ENCODE assay signal across 8 mouse cellular contexts in genomic region chr10:40256716-40257115, GRCm38 (mm10). TPM values are rescaled to one million over a fixed set of nuclear protein-coding genes. Genes with fewer than 3 reads are reported as not detected.
DNase-seq lines count a peak whose midpoint lies in the region; ATAC-seq and TF ChIP-seq lines count a peak whose summit lies in the region.

No protein-coding gene starts in this region.

- peaks cover 0 to 8% of the 10 kb centered on the region in 2 experiments; a peak in 2 of 4 replicates for H3K36me3 ChIP-seq in MEL (ENCODE audit: control insufficient read depth in 1 of 2, insufficient read depth in 2 of 2, low read length in 2 of 2)
- peaks cover 7% of the 10 kb centered on the region for H3K36me3 ChIP-seq in forebrain, embryonic 11.5 days (ENCODE audit: control insufficient read depth, insufficient read depth, low read length)

- H3K9ac ChIP-seq in MEL (ENCODE audit: control insufficient read depth, low read depth, low read length, poor library complexity, severe bottlenecking) = peak overlapping the region; percentile 81
- H3K9ac ChIP-seq in forebrain, embryonic 11.5 days (ENCODE audit: low read length) = peak overlapping the region; percentile 89

- ATAC-seq in forebrain, embryonic 11.5 days (replicated peaks; ENCODE audit: low FRiP score) = peak; percentile 82

- intact Hi-C loops in heart, postnatal 25 days (cut with DNase I) = no loop called here

- H3K4me1 ChIP-seq in MEL (ENCODE audit: control insufficient read depth in 1 of 2, insufficient read depth in 2 of 2, low read length in 2 of 2) = peaks cover 0 to 11% of the 10 kb centered on the region in 2 experiments; a peak in 1 of 4 replicates
- H3K4me1 ChIP-seq in forebrain, embryonic 11.5 days (replicated peaks; ENCODE audit: control insufficient read depth, insufficient read depth, low read length) = 0 out of 2 replicates have a peak, but pooled peaks cover 2% of the 10 kb centered on the region

- peak; percentile 88 for DNase-seq in MEL (ENCODE audit: low read depth, low spot score)
- peak; percentile 78 for DNase-seq in c-Kit-positive CD71-positive TER-119-positive erythroid progenitor cells, embryonic 14.5 days (ENCODE audit: low spot score)
- DNase-seq in forebrain, embryonic 11.5 days (ENCODE audit: low spot score) = peak; percentile 75
- DNase-seq in heart, postnatal 25 days (ENCODE audit: low spot score) = peak; percentile 5
- peak; percentile 51 for DNase-seq in large intestine, adult 2 months (ENCODE audit: low read depth, low spot score)
- DNase-seq in lung, postnatal 36 days = peak; percentile 77
- peak; percentile 41 for DNase-seq in right cerebral cortex, adult 18-20 months
- peak; percentile 22 to 63 for DNase-seq in urinary bladder, postnatal 4 days (ENCODE audit: low spot score in 2 of 2)

- no peak for TF ChIP-seq EP300 in MEL (IDR thresholded peaks at IDR 0.05; ENCODE audit: low read depth in 1 of 2, low read length in 2 of 2)

- H3K27ac ChIP-seq in MEL (ENCODE audit: control insufficient read depth, low read depth, low read length) = peak overlapping the region; percentile 100
- peak overlapping the region; percentile 81; the same call in 1 of the 2 replicates for H3K27ac ChIP-seq in forebrain, embryonic 11.5 days (ENCODE audit: low read depth, low read length)

- peak overlapping the region; percentile 68 to 73 for H3K4me3 ChIP-seq in MEL (ENCODE audit: control insufficient read depth in 1 of 2, insufficient read depth in 1 of 2, low read depth in 2 of 2, low read length in 2 of 2)
- peak overlapping the region; percentile 54 for H3K4me3 ChIP-seq in forebrain, embryonic 11.5 days (ENCODE audit: low read depth, low read length)

- 3% methylated on average over 5 of the region's 5 CpGs for WGBS in forebrain, embryonic 11.5 days
- 0% methylated on average over 5 of the region's 5 CpGs for WGBS in large intestine, adult 2 months

- H3K9me3 ChIP-seq in MEL (replicated peaks; ENCODE audit: insufficient read depth, low read length) = no peaks in the 10 kb centered on the region
- no peaks in the 10 kb centered on the region for H3K9me3 ChIP-seq in forebrain, embryonic 11.5 days (ENCODE audit: control insufficient read depth, low read length)

- no peak for TF ChIP-seq RAD21 in MEL (IDR thresholded peaks at IDR 0.05; ENCODE audit: low read depth, low read length)

- no peak for TF ChIP-seq CTCF in MEL (IDR thresholded peaks at IDR 0.05 in 2 of 3, conservative IDR thresholded peaks at IDR 0.05 in 1 of 3; ENCODE audit: control insufficient read depth in 1 of 3, insufficient read depth in 1 of 3, low read depth in 2 of 3, low read length in 3 of 3, poor library complexity in 1 of 3, severe bottlenecking in 1 of 3)

- H3K4me2 ChIP-seq in forebrain, embryonic 11.5 days (ENCODE audit: low read depth, low read length, severe bottlenecking) = peak overlapping the region; percentile 62

- no peaks in the 10 kb centered on the region for H3K27me3 ChIP-seq in MEL (ENCODE audit: control insufficient read depth in 1 of 2, insufficient read depth in 2 of 2, low read length in 2 of 2)
- H3K27me3 ChIP-seq in forebrain, embryonic 11.5 days (ENCODE audit: control insufficient read depth, insufficient read depth, low read length) = no peaks in the 10 kb centered on the region

- peaks cover 2% of the 10 kb centered on the region; the same call in 1 of the 2 replicates for H3K79me2 ChIP-seq in MEL (ENCODE audit: control insufficient read depth, insufficient read depth, low read length, poor library complexity)

- peak in 1 of 2 experiments; percentile 58; a peak in 2 of 4 replicates for TF ChIP-seq POLR2A in MEL (IDR thresholded peaks at IDR 0.05; ENCODE audit: control insufficient read depth in 1 of 2, insufficient read depth in 1 of 2, low read depth in 1 of 2, low read length in 2 of 2, poor library complexity in 1 of 2)

TF ChIP-seq in MEL, 35 proteins besides CTCF, POLR2A, EP300 and RAD21:
- no peak for TF ChIP-seq E2F4 (IDR thresholded peaks at IDR 0.05; ENCODE audit: borderline replicate concordance, low read depth, low read length)
- TF ChIP-seq TBP (IDR thresholded peaks at IDR 0.05; ENCODE audit: low read depth, low read length) = peak; percentile 88
- TF ChIP-seq ZMIZ1 (IDR thresholded peaks at IDR 0.05; ENCODE audit: low read depth, low read length) = no peak
- TF ChIP-seq GATA1 (IDR thresholded peaks at IDR 0.05; ENCODE audit: low read depth, low read length) = no peak
- no peak for TF ChIP-seq USF1 (IDR thresholded peaks at IDR 0.05; ENCODE audit: low read depth, low read length)
- no peak for TF ChIP-seq CHD2 (IDR thresholded peaks at IDR 0.05; ENCODE audit: low read length)
- no peak for TF ChIP-seq NELFE (IDR thresholded peaks at IDR 0.05; ENCODE audit: low read depth, low read length)

RNA-seq across cellular contexts. Expression of gene Gtf3c6, which starts 1.2 kb away (rescaled TPM):
- total RNA-seq in MEL (2012; rRNA removed) = 41.6 and 42.0 TPM in 2 replicates
- polyA plus RNA-seq in MEL (2012; ENCODE audit: insufficient read depth in 1 of 2, insufficient read length in 2 of 2, low read depth in 1 of 2, low replicate concordance in 2 of 2, missing spikeins in 1 of 2) = 10 to 100 TPM in 1 of 2 experiments, not detected in 1; 56.6 TPM
- polyA plus RNA-seq in forebrain, embryonic 11.5 days (2014; fragmentation: Nextera tagmentation; extraction: Ambion mirVana) = 139 and 146 TPM in 2 replicates
- total RNA-seq in heart, postnatal 25 days (2021) = 10 to 100 TPM; 20.1 to 24.7 TPM
- 6.4 and 8.0 TPM in 2 replicates for polyA plus RNA-seq in large intestine, adult 2 months (2012; rRNA removed)

RNA-seq across cellular contexts. Expression of gene Rpf2, which starts 9.9 kb away (rescaled TPM):
- 104 and 122 TPM in 2 replicates for total RNA-seq in MEL (2012; rRNA removed)
- 10 to 100 TPM in 1 of 2 experiments, not detected in 1; 92.8 TPM for polyA plus RNA-seq in MEL (2012; ENCODE audit: insufficient read depth in 1 of 2, insufficient read length in 2 of 2, low read depth in 1 of 2, low replicate concordance in 2 of 2, missing spikeins in 1 of 2)
- 74.8 and 77.7 TPM in 2 replicates for polyA plus RNA-seq in forebrain, embryonic 11.5 days (2014; fragmentation: Nextera tagmentation; extraction: Ambion mirVana)
- total RNA-seq in heart, postnatal 25 days (2021) = 1 to 10 TPM; 8.7 to 8.8 TPM
- polyA plus RNA-seq in large intestine, adult 2 months (2012; rRNA removed) = 3.0 and 3.6 TPM in 2 replicates

RNA-seq across cellular contexts. Expression of gene Amd1, which starts 45.3 kb away (rescaled TPM):
- total RNA-seq in MEL (2012; rRNA removed) = 84.7 and 102 TPM in 2 replicates
- polyA plus RNA-seq in MEL (2012; ENCODE audit: insufficient read depth in 1 of 2, insufficient read length in 2 of 2, low read depth in 1 of 2, low replicate concordance in 2 of 2, missing spikeins in 1 of 2) = 10 to 100 TPM in 1 of 2 experiments, not detected in 1; 81.2 TPM
- polyA plus RNA-seq in forebrain, embryonic 11.5 days (2014; fragmentation: Nextera tagmentation; extraction: Ambion mirVana) = 94.8 and 108 TPM in 2 replicates
- total RNA-seq in heart, postnatal 25 days (2021) = 10 to 100 TPM; 58.8 to 86.5 TPM
- polyA plus RNA-seq in large intestine, adult 2 months (2012; rRNA removed) = 12.5 and 14.4 TPM in 2 replicates

Comparison
In these comparisons a context has a peak if more than half of its experiments do, and no peak if none do; other contexts are left out.
1. Peak in every context shown above with its lines: DNase-seq, ATAC-seq, H3K4me3 ChIP-seq and H3K27ac ChIP-seq.
2. DNase-seq: peak in every context shown above with its lines; median percentile 88 in MEL; 78 in c-Kit-positive CD71-positive TER-119-positive erythroid progenitor cells, embryonic 14.5 days; 77 in lung, postnatal 36 days; 75 in forebrain, embryonic 11.5 days; 51 in large intestine, adult 2 months; 42 in urinary bladder, postnatal 4 days; 41 in right cerebral cortex, adult 18-20 months; 5 in heart, postnatal 25 days.
3. RNA of gene Rpf2, which starts 9.9 kb away (polyA plus RNA-seq): 92.8 TPM in MEL and 74.8 to 77.7 TPM in forebrain, embryonic 11.5 days; 3.0 to 3.6 TPM in large intestine, adult 2 months; every median in the first group is over 10 times any median in the second.